Mouse (Mus musculus) heart, adult 2 months (tissue): ENCODE measurements at regions not wholly inside any gene's neighbourhood (a gene's known extent, or its start where the extent isn't known, plus 50 kb on each side); places are given as distances from the start of the nearest gene placed in this dataset.
"Not testable (repeated sequence)": the region's sequence is repeated elsewhere in the genome, so short reads cannot be mapped to it uniquely, and the experiment has no call there.

Experiments used
- CTCF ChIP-seq: fragments of 200-600 bp; IDR thresholded peaks from 2 replicates; pipeline ENCODE4 v1.8.1; 2022; ENCODE audit warnings: antibody characterized with exemption, mild to moderate bottlenecking, moderate library complexity
- POLR2A ChIP-seq: fragments of 200-500 bp; IDR thresholded peaks from 2 replicates; pipeline ENCODE4 v1.6.1; 2011; ENCODE audit warnings: mild to moderate bottlenecking, low read depth, low read length, control low read depth; ENCODE audit not compliant: insufficient read depth

DNA sequence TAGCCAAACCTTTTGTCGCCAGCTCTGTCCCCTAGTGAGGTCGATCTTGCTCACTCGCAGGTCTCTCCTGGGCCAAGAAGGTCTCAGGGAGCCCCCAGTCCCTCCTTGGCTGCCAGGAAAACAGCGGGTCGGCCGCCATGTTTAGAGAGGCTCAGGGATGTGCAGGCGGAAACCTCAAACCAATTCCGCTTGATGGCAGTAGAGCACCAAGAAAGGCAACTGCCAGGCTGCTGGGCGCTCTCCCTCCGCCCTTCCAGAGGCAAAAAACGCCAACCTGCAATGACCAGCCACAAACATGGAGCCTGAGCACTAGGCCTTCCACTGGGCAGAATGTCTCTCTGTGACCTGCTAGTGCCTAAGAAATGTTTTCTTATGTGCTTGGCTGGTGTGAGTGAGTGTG, 141.3 kb downstream of the Pls3 start:
- TF ChIP-seq POLR2A = not testable (repeated sequence)
- peak; percentile 64 for TF ChIP-seq CTCF
